Mouse (Mus musculus) liver, embryonic 15.5 days (tissue): ENCODE measurements at regions not wholly inside any gene's neighbourhood (a gene's known extent, or its start where the extent isn't known, plus 50 kb on each side); places are given as distances from the start of the nearest gene placed in this dataset.
"Not testable (repeated sequence)": the region's sequence is repeated elsewhere in the genome, so short reads cannot be mapped to it uniquely, and the experiment has no call there.

Experiments
- ATAC-seq: fragments of 200-750 bp; cut with Nextera tagmentation; 2 replicates; pipeline ENCODE4 v1.8.0; 2017; ENCODE audit warnings: moderate number of reproducible peaks, mild to moderate bottlenecking, moderate library complexity; ENCODE audit not compliant: insufficient read depth
- H3K27ac ChIP-seq: fragments of 300-500 bp; sonication (generic); replicated peaks from 2 replicates; pipeline ENCODE4 v1.5.1; 2015; ENCODE audit warnings: mild to moderate bottlenecking, inconsistent platforms
- H3K27me3 ChIP-seq: fragments of 300-500 bp; sonication (generic); 2 replicates; pipeline ENCODE4 v1.6.1; 2015; ENCODE audit warnings: mild to moderate bottlenecking, inconsistent platforms
- H3K36me3 ChIP-seq: fragments of 300-500 bp; sonication (generic); replicated peaks from 2 replicates; pipeline ENCODE4 v1.6.1; 2015; ENCODE audit warnings: moderate library complexity, mild to moderate bottlenecking, inconsistent platforms
- H3K4me1 ChIP-seq: fragments of 300-500 bp; sonication (generic); replicated peaks from 2 replicates; pipeline ENCODE4 v1.6.1; 2015; ENCODE audit warnings: inconsistent platforms
- H3K4me2 ChIP-seq: fragments of 300-500 bp; sonication (generic); 2 replicates; pipeline ENCODE4 v1.6.1; 2015; ENCODE audit warnings: moderate library complexity, mild to moderate bottlenecking, inconsistent platforms
- H3K4me3 ChIP-seq: fragments of 300-500 bp; sonication (generic); replicated peaks from 2 replicates; pipeline ENCODE4 v1.5.1; 2015; ENCODE audit warnings: mild to moderate bottlenecking, inconsistent platforms
- H3K9ac ChIP-seq: fragments of 300-500 bp; sonication (generic); 2 replicates; pipeline ENCODE4 v1.6.1; 2015; ENCODE audit warnings: moderate library complexity, mild to moderate bottlenecking, inconsistent platforms
- H3K9me3 ChIP-seq: fragments of 300-500 bp; sonication (generic); replicated peaks from 2 replicates; pipeline ENCODE4 v1.6.1; 2016; ENCODE audit warnings: inconsistent platforms
- WGBS: fragments of 180-500 bp; shearing (Covaris S2); methylation state at CpG from one replicate; pipeline ENCODE4 v1.1.7; 2015; ENCODE audit warnings: mixed read lengths; ENCODE audit not compliant: insufficient replicate concordance; 5-methylcytosine and 5-hydroxymethylcytosine counted together

DNA sequence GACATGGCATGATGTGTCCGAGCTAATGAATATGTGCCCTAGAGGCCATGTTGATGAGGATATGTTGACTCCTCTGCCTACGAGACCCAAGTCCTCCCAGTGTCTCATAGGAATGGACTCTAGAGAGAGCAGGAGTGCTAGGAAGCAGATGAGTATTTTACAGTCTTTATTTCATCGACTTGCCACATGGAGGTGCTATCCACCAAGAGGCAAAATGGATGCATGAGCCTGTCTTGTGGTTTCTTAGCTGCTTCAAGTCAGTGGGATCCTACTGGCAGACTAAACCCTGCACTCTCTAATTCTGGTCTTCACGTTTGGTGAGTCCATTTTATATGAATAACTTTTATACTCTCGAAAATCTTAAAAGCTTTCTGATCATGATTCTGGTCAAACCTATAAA lies 253.4 kb downstream of the Dad1 start:
- 50% methylated on average over 5 of the region's 5 CpGs for WGBS
- ATAC-seq: no peak
- Histone ChIP-seq H3K27ac (no peak overlapping the region), H3K36me3 (no peaks in the 10 kb centered on the region), H3K4me1 (no peaks in the 10 kb centered on the region), H3K9ac (no peak overlapping the region), H3K4me2 (no peak overlapping the region), H3K27me3 (no peaks in the 10 kb centered on the region), H3K9me3 (no peaks in the 10 kb centered on the region), H3K4me3 (no peak overlapping the region)

DNA sequence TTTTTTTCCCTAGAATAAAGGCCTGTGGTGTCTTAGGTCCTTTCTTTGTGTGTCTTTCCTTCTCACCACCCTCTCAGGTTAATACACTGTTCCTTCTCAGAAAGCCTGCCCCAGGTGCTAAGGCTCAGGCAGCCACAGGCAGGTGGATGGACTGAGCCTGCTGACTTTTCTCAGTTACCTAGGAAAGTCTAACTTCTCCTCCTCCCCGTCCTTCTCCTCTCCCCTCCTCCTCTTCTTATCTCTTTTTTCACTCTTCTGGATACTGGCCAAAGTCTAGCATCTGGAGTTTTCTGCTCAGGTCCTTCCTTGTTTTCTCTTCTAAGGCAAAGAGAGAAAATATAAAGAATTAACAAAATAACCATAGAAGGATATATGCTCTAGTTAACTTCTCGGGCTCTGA lies 260.5 kb downstream of the Dad1 start:
- Histone ChIP-seq H3K4me3 (no peak overlapping the region), H3K27ac (no peak overlapping the region), H3K9me3 (no peaks in the 10 kb centered on the region), H3K9ac (no peak overlapping the region), H3K27me3 (no peaks in the 10 kb centered on the region), H3K4me1 (no peaks in the 10 kb centered on the region), H3K4me2 (no peak overlapping the region), H3K36me3 (no peaks in the 10 kb centered on the region)
- ATAC-seq: no peak
- WGBS: 35% methylated on average over 2 of the region's 2 CpGs

DNA sequence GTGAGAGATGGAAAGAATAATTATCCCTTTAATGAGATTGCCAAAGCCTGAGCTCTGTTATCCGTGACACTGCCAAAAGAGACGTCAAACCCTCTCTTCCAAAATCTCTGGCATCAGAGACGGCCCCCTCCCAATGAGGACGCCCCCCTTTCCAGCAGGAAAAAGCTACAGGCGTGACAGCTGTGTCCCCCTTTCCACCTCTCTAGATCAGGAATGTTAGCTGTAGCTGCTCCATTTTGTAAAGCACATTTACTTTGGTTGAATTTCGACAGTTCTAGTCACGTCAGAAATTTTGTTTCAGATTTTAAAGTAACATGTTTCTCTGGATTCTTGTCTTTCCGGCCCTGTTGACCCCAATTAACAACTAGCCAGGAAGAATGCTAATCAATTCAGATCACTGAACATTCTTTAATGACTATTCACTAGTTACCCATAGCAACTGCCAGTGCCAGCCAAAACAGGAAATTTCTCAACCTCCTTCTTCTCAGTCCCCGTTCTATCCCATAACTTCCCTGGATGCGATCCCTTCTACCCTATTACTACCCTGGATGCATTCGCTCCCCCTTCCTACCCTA lies 261.1 kb downstream of the Dad1 start:
- Histone ChIP-seq H3K9ac (no peak overlapping the region), H3K36me3 (no peaks in the 10 kb centered on the region), H3K4me2 (no peak overlapping the region), H3K4me1 (no peaks in the 10 kb centered on the region), H3K27me3 (no peaks in the 10 kb centered on the region), H3K9me3 (no peaks in the 10 kb centered on the region), H3K27ac (no peak overlapping the region), H3K4me3 (no peak overlapping the region)
- 48% methylated on average over 11 of the region's 11 CpGs for WGBS
- no peak for ATAC-seq

DNA sequence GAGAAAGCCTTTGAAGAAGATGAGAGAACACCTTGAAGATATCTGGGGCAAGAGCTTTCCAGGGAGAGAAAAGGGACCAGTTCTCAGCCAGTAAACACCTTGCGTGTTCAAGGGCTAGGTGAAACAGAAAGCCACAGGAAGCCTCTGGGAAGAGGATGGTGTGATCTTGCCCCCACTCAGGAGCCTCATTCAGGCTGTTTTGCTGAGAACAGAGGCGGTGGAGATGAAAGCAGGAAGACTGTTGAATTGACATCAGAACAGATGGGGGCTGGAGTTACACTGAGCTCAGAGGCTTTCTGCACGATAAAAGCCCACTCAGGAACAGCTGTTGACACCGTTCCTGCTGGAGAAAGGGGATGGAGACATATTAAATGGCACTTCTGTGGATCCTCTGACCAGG lies 262.5 kb downstream of the Dad1 start:
- no peaks in the 10 kb centered on the region for H3K27me3 ChIP-seq
- no peak overlapping the region for H3K4me3 ChIP-seq
- H3K4me2 ChIP-seq: no peak overlapping the region
- H3K36me3 ChIP-seq: no peaks in the 10 kb centered on the region
- H3K9me3 ChIP-seq: no peaks in the 10 kb centered on the region
- no peak overlapping the region for H3K27ac ChIP-seq
- ATAC-seq: no peak
- no peak overlapping the region for H3K9ac ChIP-seq
- WGBS: 22% methylated on average over 4 of the region's 4 CpGs
- no peaks in the 10 kb centered on the region for H3K4me1 ChIP-seq

DNA sequence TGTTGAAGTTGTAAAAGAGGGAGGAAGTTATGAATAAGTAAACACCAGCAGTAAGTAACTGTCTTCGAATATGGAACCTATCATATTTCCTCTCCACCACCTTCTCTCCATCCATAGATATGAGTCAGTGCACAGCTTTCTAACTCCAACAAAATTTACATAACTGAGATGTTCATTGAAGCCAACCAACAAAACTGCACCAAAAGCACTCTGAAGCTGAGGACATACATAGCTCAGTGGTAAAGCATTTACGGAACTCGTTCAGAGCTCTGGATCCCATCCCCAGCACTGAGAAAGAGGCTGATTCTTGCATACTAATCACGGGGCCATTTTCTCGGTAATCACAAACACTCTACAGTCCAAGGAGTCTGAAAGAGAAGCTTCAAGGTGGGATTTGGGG lies 273.1 kb downstream of the Dad1 start:
- WGBS: 44% methylated on average over 5 of the region's 5 CpGs
- no peaks in the 10 kb centered on the region for H3K9me3 ChIP-seq
- no peak overlapping the region for H3K9ac ChIP-seq
- no peak overlapping the region for H3K27ac ChIP-seq
- no peaks in the 10 kb centered on the region for H3K4me1 ChIP-seq
- no peaks in the 10 kb centered on the region for H3K36me3 ChIP-seq
- no peak overlapping the region for H3K4me3 ChIP-seq
- no peak overlapping the region for H3K4me2 ChIP-seq
- no peaks in the 10 kb centered on the region for H3K27me3 ChIP-seq
- ATAC-seq: no peak

DNA sequence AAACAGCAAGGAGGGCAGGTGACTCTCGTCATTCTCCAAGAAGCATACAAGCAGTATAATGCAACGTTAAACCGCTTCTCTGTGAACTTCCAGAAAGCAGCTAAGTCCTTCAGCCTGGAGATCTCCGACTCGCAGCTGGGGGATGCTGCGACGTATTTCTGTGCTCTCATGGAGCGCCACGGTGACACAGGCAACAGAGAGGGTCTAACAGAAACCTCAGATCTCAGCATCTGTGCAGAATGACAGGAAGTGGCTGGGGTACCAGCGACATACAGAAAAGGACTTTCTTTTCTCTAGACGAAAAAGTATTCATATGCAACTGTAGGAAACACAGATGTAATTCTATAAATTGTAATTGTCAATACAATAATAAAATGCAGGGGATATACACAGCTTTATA lies 292.5 kb downstream of the Dad1 start:
- 38% methylated on average over 11 of the region's 11 CpGs for WGBS
- not testable (repeated sequence) for H3K9me3 ChIP-seq, H3K4me3 ChIP-seq, H3K36me3 ChIP-seq, H3K27me3 ChIP-seq, H3K9ac ChIP-seq, H3K27ac ChIP-seq, H3K4me1 ChIP-seq, ATAC-seq, H3K4me2 ChIP-seq

DNA sequence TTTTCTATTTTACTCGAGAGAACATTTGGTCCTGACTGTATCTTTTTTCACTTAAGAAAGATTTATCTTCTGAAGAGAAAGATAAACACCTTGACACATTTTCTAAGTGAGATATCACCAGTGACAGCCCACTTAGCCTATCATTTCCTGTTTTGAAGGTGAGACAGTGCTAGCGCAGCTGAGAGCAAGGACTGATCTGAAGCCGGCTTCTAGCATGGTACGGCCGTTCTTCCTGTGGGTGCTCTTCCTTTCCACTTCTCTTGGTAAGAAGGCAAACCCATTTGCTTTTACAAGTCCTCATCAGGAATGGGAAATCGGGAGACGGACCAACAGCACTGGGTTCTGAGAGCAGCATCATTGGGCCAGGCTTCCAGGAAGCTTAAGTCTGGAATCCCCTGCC lies 293.1 kb downstream of the Dad1 start:
- no peak overlapping the region for H3K4me2 ChIP-seq
- no peak for ATAC-seq
- H3K27ac ChIP-seq: no peak overlapping the region
- no peaks in the 10 kb centered on the region for H3K36me3 ChIP-seq
- H3K9me3 ChIP-seq: no peaks in the 10 kb centered on the region
- no peaks in the 10 kb centered on the region for H3K27me3 ChIP-seq
- WGBS: 18% methylated on average over 7 of the region's 7 CpGs
- no peak overlapping the region for H3K4me3 ChIP-seq
- no peak overlapping the region for H3K9ac ChIP-seq
- no peaks in the 10 kb centered on the region for H3K4me1 ChIP-seq

DNA sequence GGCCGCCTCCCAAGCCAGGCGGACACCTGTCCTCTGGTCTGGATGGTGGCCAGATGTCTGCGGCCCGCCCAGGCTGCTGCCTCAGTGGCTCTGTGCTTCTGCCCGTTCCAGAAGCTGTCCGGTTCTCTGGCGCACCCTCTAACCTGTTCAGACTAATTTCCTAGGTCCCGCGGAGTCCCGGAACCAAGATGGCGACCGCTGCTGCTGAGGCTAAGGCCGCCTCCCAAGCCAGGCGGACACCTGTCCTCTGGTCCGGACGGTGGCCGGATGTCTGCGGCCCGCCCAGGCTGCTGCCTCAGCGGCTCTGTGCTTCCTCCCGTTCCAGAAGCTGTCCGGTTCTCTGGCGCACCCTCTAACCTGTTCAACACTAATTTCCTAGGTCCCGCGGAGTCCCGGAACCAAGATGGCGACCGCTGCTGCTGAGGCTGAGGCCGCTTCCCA lies 318.1 kb downstream of the Dad1 start:
- not testable (repeated sequence) for H3K9ac ChIP-seq, H3K36me3 ChIP-seq, H3K27me3 ChIP-seq, H3K27ac ChIP-seq, H3K4me3 ChIP-seq, H3K4me2 ChIP-seq, ATAC-seq, H3K9me3 ChIP-seq, H3K4me1 ChIP-seq
- 81% methylated on average over 29 of the region's 29 CpGs for WGBS

DNA sequence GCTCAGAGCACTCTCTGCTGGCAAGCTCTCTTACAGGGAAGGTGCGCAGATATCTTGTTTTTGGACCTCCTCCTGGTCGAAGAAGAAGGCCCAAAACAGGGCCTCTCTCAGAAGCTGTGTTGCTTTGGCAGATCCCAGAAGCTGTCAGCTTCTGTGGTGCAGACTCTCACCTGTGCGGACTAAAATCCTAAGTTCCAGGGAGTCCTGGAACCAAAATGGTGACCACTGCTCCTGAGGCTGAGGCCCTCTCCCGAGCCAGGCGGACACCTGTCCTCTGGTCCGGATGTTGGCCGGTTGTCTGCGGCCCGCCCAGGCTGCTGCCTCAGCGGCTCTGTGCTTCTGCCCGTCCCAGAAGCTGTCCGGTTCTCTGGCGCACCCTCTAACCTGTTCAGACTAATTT lies 318.6 kb downstream of the Dad1 start:
- not testable (repeated sequence) for H3K27me3 ChIP-seq, H3K4me1 ChIP-seq, H3K27ac ChIP-seq, H3K36me3 ChIP-seq, H3K4me3 ChIP-seq, ATAC-seq, H3K9me3 ChIP-seq, H3K4me2 ChIP-seq, H3K9ac ChIP-seq
- 84% methylated on average over 9 of the region's 13 CpGs for WGBS

DNA sequence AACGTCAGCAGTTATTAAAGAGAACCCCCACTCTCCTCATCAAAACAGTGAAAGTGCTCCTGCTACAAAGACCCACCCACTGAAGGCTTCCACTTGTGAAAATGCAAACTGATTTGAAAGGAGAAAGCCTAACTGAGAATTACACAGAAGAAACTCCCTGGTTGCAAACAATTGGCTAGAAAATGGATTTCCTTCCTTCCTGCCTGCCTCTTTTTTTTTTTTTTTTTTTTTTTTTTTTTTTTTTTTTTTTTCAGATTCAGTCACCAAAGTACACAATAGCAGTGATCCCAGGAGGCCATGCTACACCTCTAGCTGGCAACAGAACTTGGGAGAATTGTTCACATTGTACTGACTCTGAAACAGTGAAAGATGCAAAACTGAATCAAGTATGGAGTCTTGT lies 343.0 kb downstream of the Dad1 start:
- Histone ChIP-seq H3K27ac (no peak overlapping the region), H3K9ac (no peak overlapping the region), H3K36me3 (no peaks in the 10 kb centered on the region), H3K4me2 (no peak overlapping the region), H3K4me3 (no peak overlapping the region), H3K4me1 (no peaks in the 10 kb centered on the region), H3K27me3 (no peaks in the 10 kb centered on the region), H3K9me3 (no peaks in the 10 kb centered on the region)
- no peak for ATAC-seq
- WGBS: 29% methylated on average over 1 of the region's 1 CpGs

DNA sequence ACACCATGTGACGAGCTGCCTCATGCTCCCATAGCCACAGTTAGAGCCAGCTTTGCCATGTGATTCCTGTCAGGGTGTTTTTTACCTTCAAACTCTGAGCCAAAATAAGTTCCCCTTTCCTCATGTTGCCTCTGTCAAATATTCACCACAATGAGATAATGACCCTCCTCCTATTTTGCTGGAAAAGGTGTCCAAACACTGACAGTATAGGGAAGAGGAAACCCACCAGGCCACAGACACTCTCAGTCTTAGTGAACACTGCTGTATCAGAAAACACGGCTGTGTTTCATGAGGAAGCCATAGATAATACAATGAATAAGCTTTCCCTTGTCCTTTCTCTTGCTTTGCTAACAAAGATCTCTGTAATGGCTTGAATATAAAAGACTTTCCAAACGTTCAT lies 349.3 kb downstream of the Dad1 start:
- 17% methylated on average over 3 of the region's 3 CpGs for WGBS
- H3K9ac ChIP-seq: no peak overlapping the region
- no peak overlapping the region for H3K4me2 ChIP-seq
- no peaks in the 10 kb centered on the region for H3K27me3 ChIP-seq
- no peaks in the 10 kb centered on the region for H3K36me3 ChIP-seq
- H3K4me1 ChIP-seq: no peaks in the 10 kb centered on the region
- no peaks in the 10 kb centered on the region for H3K9me3 ChIP-seq
- H3K27ac ChIP-seq: no peak overlapping the region
- no peak for ATAC-seq
- no peak overlapping the region for H3K4me3 ChIP-seq

DNA sequence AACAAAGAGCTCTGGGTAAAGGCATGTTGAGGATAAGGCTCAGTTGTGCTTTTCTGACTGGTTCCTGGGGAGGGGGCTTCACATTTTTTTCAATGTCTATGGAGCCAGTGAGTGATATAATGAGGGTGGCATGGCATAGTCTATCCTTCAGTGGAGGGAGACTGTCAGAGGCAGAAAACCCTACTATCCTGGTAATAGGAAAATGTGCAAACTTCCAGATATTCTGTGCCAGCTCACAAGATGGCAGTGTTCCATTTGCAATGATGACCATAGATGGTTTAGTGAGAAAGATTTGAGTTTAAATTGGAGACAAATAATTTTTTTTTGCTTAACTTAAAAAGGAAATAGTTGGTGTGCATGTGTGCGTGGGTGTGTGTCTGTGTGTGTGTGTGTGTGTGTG lies 352.8 kb downstream of the Dad1 start:
- Histone ChIP-seq H3K4me3 (no peak overlapping the region), H3K4me1 (no peaks in the 10 kb centered on the region), H3K4me2 (no peak overlapping the region), H3K27ac (no peak overlapping the region), H3K27me3 (no peaks in the 10 kb centered on the region), H3K9me3 (no peaks in the 10 kb centered on the region), H3K36me3 (no peaks in the 10 kb centered on the region), H3K9ac (no peak overlapping the region)
- ATAC-seq: no peak
- WGBS: 40% methylated on average over 1 of the region's 1 CpGs
